Mouse (Mus musculus) kidney, adult 2 months (tissue): ENCODE results near the gene Fam57b.

Experiments
- CTCF ChIP-seq: fragments of 200-500 bp; conservative IDR thresholded peaks from 2 replicates; pipeline ENCODE4 v1.5.1; 2011; ENCODE audit warnings: low read depth, mild to moderate bottlenecking, control low read depth, low read length, moderate library complexity, mixed read lengths; ENCODE audit not compliant: insufficient read depth, insufficient read length
- POLR2A ChIP-seq: fragments of 200-500 bp; IDR thresholded peaks from one replicate; pipeline ENCODE4 v1.6.1; 2011; ENCODE audit warnings: low read depth, low read length, control low read depth

- no peak for TF ChIP-seq POLR2A
- no peak for TF ChIP-seq CTCF
Measured at GRCm38 (mm10) chr7:126760956-126761355, 36.5 kb upstream of the Fam57b start.
